Comparison of ENCODE assay signal across 8 mouse cellular contexts in genomic region chr11:99464836-99465235, GRCm38 (mm10). TPM values are rescaled to one million over a fixed set of nuclear protein-coding genes. Genes with fewer than 3 reads are reported as not detected.
DNase-seq lines count a peak whose midpoint lies in the region; ATAC-seq and TF ChIP-seq lines count a peak whose summit lies in the region.

No protein-coding gene starts in this region.

- TF ChIP-seq CTCF in left cerebral cortex, adult 2 months (IDR thresholded peaks at IDR 0.05), result peak; percentile 79

- no peak overlapping the region for H3K4me3 ChIP-seq in intestine, embryonic 14.5 days (ENCODE audit: low read depth, low read length)
- H3K4me3 ChIP-seq in intestine, embryonic 15.5 days (replicated peaks), result no peak overlapping the region
- H3K4me3 ChIP-seq in embryonic facial prominence, embryonic 10.5 days, result no peak overlapping the region
- no peak overlapping the region for H3K4me3 ChIP-seq in left cerebral cortex, adult 2 months

- 3% methylated on average over 5 of the region's 5 CpGs for WGBS in intestine, embryonic 14.5 days
- 2% methylated on average over 5 of the region's 5 CpGs for WGBS in intestine, embryonic 15.5 days
- 6% methylated on average over 5 of the region's 5 CpGs for whole genome bisulfite sequencing in embryonic facial prominence, embryonic 10.5 days

- no peak overlapping the region for H3K9ac ChIP-seq in intestine, embryonic 14.5 days (ENCODE audit: low read length)
- H3K9ac ChIP-seq in intestine, embryonic 15.5 days, result no peak overlapping the region

- no peaks in the 10 kb centered on the region for H3K9me3 ChIP-seq in intestine, embryonic 14.5 days (ENCODE audit: control insufficient read depth, low read length)
- H3K9me3 ChIP-seq in intestine, embryonic 15.5 days, result no peaks in the 10 kb centered on the region
- H3K9me3 ChIP-seq in embryonic facial prominence, embryonic 10.5 days, result no peaks in the 10 kb centered on the region

- 0 out of 2 replicates have a peak, but pooled peaks cover 3% of the 10 kb centered on the region for H3K4me1 ChIP-seq in intestine, embryonic 14.5 days (replicated peaks; ENCODE audit: control insufficient read depth, insufficient read depth, low read length)
- 0 out of 2 replicates have a peak, but pooled peaks cover 5% of the 10 kb centered on the region for H3K4me1 ChIP-seq in intestine, embryonic 15.5 days (replicated peaks)
- H3K4me1 ChIP-seq in embryonic facial prominence, embryonic 10.5 days, result no peaks in the 10 kb centered on the region

- H3K4me2 ChIP-seq in intestine, embryonic 14.5 days (ENCODE audit: low read length), result no peak overlapping the region
- H3K4me2 ChIP-seq in intestine, embryonic 15.5 days (replicated peaks), result no peak overlapping the region

- DNase-seq in intestine, embryonic 14.5 days (ENCODE audit: low spot score), result peak; percentile 94
- DNase-seq in adrenal gland, postnatal 25 days, result peak; percentile 84
- peak; percentile 87 for DNase-seq in embryonic facial prominence, embryonic 10.5 days (ENCODE audit: low spot score)
- DNase-seq in heart, postnatal 14 days, result peak; percentile 76 to 87
- peak; percentile 82 for DNase-seq in left cerebral cortex, adult 2 months (ENCODE audit: extremely low spot score in 1 of 2, low spot score in 2 of 2)
- peak; percentile 22 to 51 for DNase-seq in natural killer cell, adult 2 months (ENCODE audit: low spot score in 2 of 2)
- DNase-seq in testis, postnatal 14 days (ENCODE audit: low spot score), result peak; percentile 70

- no peak for ATAC-seq in intestine, embryonic 14.5 days (replicated peaks; ENCODE audit: low FRiP score, low TSS enrichment, low read depth)
- ATAC-seq in intestine, embryonic 15.5 days, result no peak

- no peak overlapping the region for H3K27ac ChIP-seq in intestine, embryonic 14.5 days (ENCODE audit: low read depth)
- no peak overlapping the region for H3K27ac ChIP-seq in intestine, embryonic 15.5 days
- no peak overlapping the region for H3K27ac ChIP-seq in embryonic facial prominence, embryonic 10.5 days (replicated peaks)
- H3K27ac ChIP-seq in left cerebral cortex, adult 2 months, result no peak overlapping the region

- no peaks in the 10 kb centered on the region for H3K36me3 ChIP-seq in intestine, embryonic 14.5 days (ENCODE audit: control insufficient read depth, insufficient read depth, low read length)
- H3K36me3 ChIP-seq in intestine, embryonic 15.5 days, result no peaks in the 10 kb centered on the region
- no peaks in the 10 kb centered on the region for H3K36me3 ChIP-seq in embryonic facial prominence, embryonic 10.5 days (replicated peaks)

- H3K27me3 ChIP-seq in intestine, embryonic 14.5 days (replicated peaks; ENCODE audit: control insufficient read depth, insufficient read depth, low read length), result no peaks in the 10 kb centered on the region
- no peaks in the 10 kb centered on the region for H3K27me3 ChIP-seq in intestine, embryonic 15.5 days (replicated peaks)
- no peaks in the 10 kb centered on the region for H3K27me3 ChIP-seq in embryonic facial prominence, embryonic 10.5 days (replicated peaks; ENCODE audit: low read depth, poor library complexity, severe bottlenecking)

- intact Hi-C loops in heart, postnatal 14 days (cut with DNase I), result loop anchor here (1.0 to 5.0 kb wide), 5 partner anchors 107 to 832 kb away; no protein-coding TSS in a partner anchor
- intact Hi-C loops in left cerebral cortex, adult 2 months (cut with DNase I), result loop anchor here (1.0 to 5.0 kb wide), 5 partner anchors 153 to 832 kb away; no protein-coding TSS in a partner anchor

RNA-seq across cellular contexts. Expression of gene Krt20, which starts 26.9 kb away (rescaled TPM):
- 16.5 and 17.1 TPM in 2 replicates for polyA plus RNA-seq in intestine, embryonic 14.5 days (2014; fragmentation: Nextera tagmentation; extraction: Ambion mirVana)
- polyA plus RNA-seq in intestine, embryonic 15.5 days (2015; fragmentation: Nextera tagmentation; extraction: Ambion mirVana), result 64.3 and 72.9 TPM in 2 replicates
- 0.15 TPM in 1 of 2 replicates, not detected in the other for total RNA-seq in adrenal gland, postnatal 25 days (2021)
- 0.97 and 1.00 TPM in 2 replicates for polyA plus RNA-seq in embryonic facial prominence, embryonic 10.5 days (2016; fragmentation: Nextera tagmentation; extraction: Ambion mirVana)
- under 1 TPM; 0.14 to 0.22 TPM for total RNA-seq in heart, postnatal 14 days (2021)
- not detected for total RNA-seq in left cerebral cortex, adult 2 months (2021)

RNA-seq across cellular contexts. Expression of gene Krt23, which starts 28.1 kb away (rescaled TPM):
- 6.0 and 9.2 TPM in 2 replicates for polyA plus RNA-seq in intestine, embryonic 14.5 days (2014; fragmentation: Nextera tagmentation; extraction: Ambion mirVana)
- 12.2 and 13.1 TPM in 2 replicates for polyA plus RNA-seq in intestine, embryonic 15.5 days (2015; fragmentation: Nextera tagmentation; extraction: Ambion mirVana)
- total RNA-seq in adrenal gland, postnatal 25 days (2021), result not detected in 2 replicates
- polyA plus RNA-seq in embryonic facial prominence, embryonic 10.5 days (2016; fragmentation: Nextera tagmentation; extraction: Ambion mirVana), result 0.21 and 0.31 TPM in 2 replicates
- total RNA-seq in heart, postnatal 14 days (2021), result not detected
- not detected for total RNA-seq in left cerebral cortex, adult 2 months (2021)

RNA-seq across cellular contexts. Expression of gene Krt12, which starts 42.8 kb away (rescaled TPM):
- polyA plus RNA-seq in intestine, embryonic 14.5 days (2014; fragmentation: Nextera tagmentation; extraction: Ambion mirVana), result not detected in 2 replicates
- polyA plus RNA-seq in intestine, embryonic 15.5 days (2015; fragmentation: Nextera tagmentation; extraction: Ambion mirVana), result not detected in 2 replicates
- not detected in 2 replicates for total RNA-seq in adrenal gland, postnatal 25 days (2021)
- not detected in 2 replicates for polyA plus RNA-seq in embryonic facial prominence, embryonic 10.5 days (2016; fragmentation: Nextera tagmentation; extraction: Ambion mirVana)
- total RNA-seq in heart, postnatal 14 days (2021), result not detected
- total RNA-seq in left cerebral cortex, adult 2 months (2021), result 10 to 100 TPM in 1 of 2 experiments, 1 to 10 TPM in 1; 8.7 to 11.6 TPM

RNA-seq across cellular contexts. Expression of gene Krt39, which starts 56.3 kb away (rescaled TPM):
- not detected in 2 replicates for polyA plus RNA-seq in intestine, embryonic 14.5 days (2014; fragmentation: Nextera tagmentation; extraction: Ambion mirVana)
- not detected in 2 replicates for polyA plus RNA-seq in intestine, embryonic 15.5 days (2015; fragmentation: Nextera tagmentation; extraction: Ambion mirVana)
- not detected in 2 replicates for total RNA-seq in adrenal gland, postnatal 25 days (2021)
- polyA plus RNA-seq in embryonic facial prominence, embryonic 10.5 days (2016; fragmentation: Nextera tagmentation; extraction: Ambion mirVana), result not detected in 2 replicates
- total RNA-seq in heart, postnatal 14 days (2021), result not detected
- total RNA-seq in left cerebral cortex, adult 2 months (2021), result not detected

Comparison
In these comparisons a context has a peak if more than half of its experiments do, and no peak if none do; other contexts are left out.
1. DNase-seq: peak in every context shown above with its lines; median percentile 94 in intestine, embryonic 14.5 days; 87 in embryonic facial prominence, embryonic 10.5 days; 84 in adrenal gland, postnatal 25 days; 82 in left cerebral cortex, adult 2 months; 82 in heart, postnatal 14 days; 70 in testis, postnatal 14 days; 36 in natural killer cell, adult 2 months.